Mouse (Mus musculus): Measurements from ENCODE around the gene Mex3d. TPM values are rescaled to one million over a fixed set of nuclear protein-coding genes. Genes with fewer than 3 reads are reported as not detected.

Gene Mex3d
- polyA plus RNA-seq (2015; fragmentation: Nextera tagmentation; extraction: Ambion mirVana): 2.8 TPM in 2 replicates

GRCm38 (mm10) chr10:80387522-80387959 is at the start of gene Mex3d:
TSS of gene Mex3d (minus strand) at chr10:80387659.

GRCm38 (mm10) chr10:80433513-80434232 is 46.2 kb upstream of the Mex3d start, which contains the start of gene Tcf3:
TSS of gene Tcf3 (minus strand) at chr10:80433647.

GRCm38 (mm10) chr10:80406684-80407501 is 19.4 kb upstream of the Mex3d start, which contains the start of gene Uqcr11:
TSS of gene Uqcr11 (minus strand) at chr10:80406830.

GRCm38 (mm10) chr10:80399191-80399972 is 11.9 kb upstream of the Mex3d start, which contains the start of gene Mbd3:
TSS of gene Mbd3 (minus strand) at chr10:80399550.

GRCm38 (mm10) chr10:80356001-80356682 is 31.3 kb downstream of the Mex3d start, which contains the start of gene Plk5:
TSS of gene Plk5 (plus strand) at chr10:80356459.

GRCm38 (mm10) chr10:80348244-80348781 is 39.1 kb downstream of the Mex3d start, which contains the start of gene Adamtsl5:
TSS of gene Adamtsl5 (minus strand) at chr10:80348412.

Other genes starting within 250 kb of the Mex3d start
- 340 and 357 TPM in 2 replicates for gene Atp5d, start 249.0 kb downstream of the Mex3d start, polyA plus RNA-seq (2015; fragmentation: Nextera tagmentation; extraction: Ambion mirVana)
- 0.64 and 1.0 TPM in 2 replicates for gene Cbarp, start 246.8 kb downstream of the Mex3d start, polyA plus RNA-seq (2015; fragmentation: Nextera tagmentation; extraction: Ambion mirVana)
- 6.4 and 8.1 TPM in 2 replicates for gene Midn, start 239.4 kb downstream of the Mex3d start, polyA plus RNA-seq (2015; fragmentation: Nextera tagmentation; extraction: Ambion mirVana)
- 139 and 157 TPM in 2 replicates for gene Cirbp, start 221.7 kb downstream of the Mex3d start, polyA plus RNA-seq (2015; fragmentation: Nextera tagmentation; extraction: Ambion mirVana)
- gene 1600002K03Rik, start 214.7 kb downstream of the Mex3d start, polyA plus RNA-seq (2015; fragmentation: Nextera tagmentation; extraction: Ambion mirVana): 11.0 and 12.5 TPM in 2 replicates
- 2.0 and 3.0 TPM in 2 replicates for gene Efna2, start 208.2 kb downstream of the Mex3d start, polyA plus RNA-seq (2015; fragmentation: Nextera tagmentation; extraction: Ambion mirVana)
- 34.1 and 39.0 TPM in 2 replicates for gene Mum1, start 161.2 kb downstream of the Mex3d start, polyA plus RNA-seq (2015; fragmentation: Nextera tagmentation; extraction: Ambion mirVana)
- gene Ndufs7, start 138.5 kb downstream of the Mex3d start, polyA plus RNA-seq (2015; fragmentation: Nextera tagmentation; extraction: Ambion mirVana): 272 and 282 TPM in 2 replicates
- gene Gamt, start 126.6 kb downstream of the Mex3d start, polyA plus RNA-seq (2015; fragmentation: Nextera tagmentation; extraction: Ambion mirVana): 6.0 and 8.6 TPM in 2 replicates
- 45.5 and 45.9 TPM in 2 replicates for gene Dazap1, start 126.2 kb downstream of the Mex3d start, polyA plus RNA-seq (2015; fragmentation: Nextera tagmentation; extraction: Ambion mirVana)
- gene Rps15, start 95.2 kb downstream of the Mex3d start, polyA plus RNA-seq (2015; fragmentation: Nextera tagmentation; extraction: Ambion mirVana): 877 and 915 TPM in 2 replicates
- gene Apc2, start 91.7 kb downstream of the Mex3d start, polyA plus RNA-seq (2015; fragmentation: Nextera tagmentation; extraction: Ambion mirVana): 0.12 and 0.13 TPM in 2 replicates
- gene 2310011J03Rik, start 67.1 kb downstream of the Mex3d start, polyA plus RNA-seq (2015; fragmentation: Nextera tagmentation; extraction: Ambion mirVana): 51.7 and 54.7 TPM in 2 replicates
- 5.2 and 5.4 TPM in 2 replicates for gene Pcsk4, start 58.2 kb downstream of the Mex3d start, polyA plus RNA-seq (2015; fragmentation: Nextera tagmentation; extraction: Ambion mirVana)
- gene Reep6, start 57.7 kb downstream of the Mex3d start, polyA plus RNA-seq (2015; fragmentation: Nextera tagmentation; extraction: Ambion mirVana): 5.7 and 6.7 TPM in 2 replicates
- gene Adamtsl5, start 39.2 kb downstream of the Mex3d start, polyA plus RNA-seq (2015; fragmentation: Nextera tagmentation; extraction: Ambion mirVana): 3.7 and 3.8 TPM in 2 replicates
- 0.12 TPM in 1 of 2 replicates, not detected in the other for gene Plk5, start 31.2 kb downstream of the Mex3d start, polyA plus RNA-seq (2015; fragmentation: Nextera tagmentation; extraction: Ambion mirVana)
- 57.4 and 67.9 TPM in 2 replicates for gene Mbd3, start 11.9 kb upstream of the Mex3d start, polyA plus RNA-seq (2015; fragmentation: Nextera tagmentation; extraction: Ambion mirVana)
- gene Uqcr11, start 19.2 kb upstream of the Mex3d start, polyA plus RNA-seq (2015; fragmentation: Nextera tagmentation; extraction: Ambion mirVana): 586 and 595 TPM in 2 replicates
- 82.3 and 82.6 TPM in 2 replicates for gene Tcf3, start 46.0 kb upstream of the Mex3d start, polyA plus RNA-seq (2015; fragmentation: Nextera tagmentation; extraction: Ambion mirVana)
- not detected in 2 replicates for gene Onecut3, start 107.2 kb upstream of the Mex3d start, polyA plus RNA-seq (2015; fragmentation: Nextera tagmentation; extraction: Ambion mirVana)
- 0.12 and 0.22 TPM in 2 replicates for gene Atp8b3, start 151.5 kb upstream of the Mex3d start, polyA plus RNA-seq (2015; fragmentation: Nextera tagmentation; extraction: Ambion mirVana)
- gene Rexo1, start 173.9 kb upstream of the Mex3d start, polyA plus RNA-seq (2015; fragmentation: Nextera tagmentation; extraction: Ambion mirVana): 13.4 and 14.4 TPM in 2 replicates
- gene Klf16, start 189.7 kb upstream of the Mex3d start, polyA plus RNA-seq (2015; fragmentation: Nextera tagmentation; extraction: Ambion mirVana): 16.4 and 16.8 TPM in 2 replicates
- gene Abhd17a, start 202.7 kb upstream of the Mex3d start, polyA plus RNA-seq (2015; fragmentation: Nextera tagmentation; extraction: Ambion mirVana): 69.6 and 77.5 TPM in 2 replicates
- 39.0 and 42.3 TPM in 2 replicates for gene Scamp4, start 215.2 kb upstream of the Mex3d start, polyA plus RNA-seq (2015; fragmentation: Nextera tagmentation; extraction: Ambion mirVana)
- 5.7 and 6.3 TPM in 2 replicates for gene Adat3, start 215.2 kb upstream of the Mex3d start, polyA plus RNA-seq (2015; fragmentation: Nextera tagmentation; extraction: Ambion mirVana)
- 0.82 and 1.6 TPM in 2 replicates for gene Gm49322, start 218.4 kb upstream of the Mex3d start, polyA plus RNA-seq (2015; fragmentation: Nextera tagmentation; extraction: Ambion mirVana)
- gene Csnk1g2, start 235.2 kb upstream of the Mex3d start, polyA plus RNA-seq (2015; fragmentation: Nextera tagmentation; extraction: Ambion mirVana): 67.7 and 75.0 TPM in 2 replicates

Measured in spleen, postnatal 0 days (tissue).